Mouse (Mus musculus) right cerebral cortex, postnatal 25 days (tissue): Measurements from ENCODE around the gene Fbxw7.

Experiments used
- DNase-seq: peaks from one replicate; pipeline ENCODE4 v3.0.0; 2022

Gene Fbxw7

GRCm38 (mm10) chr3:84906528-84906927 lies 91.5 kb downstream of the Fbxw7 start:
- no peak for DNase-seq

GRCm38 (mm10) chr3:84914284-84914683 lies 99.2 kb downstream of the Fbxw7 start:
- DNase-seq, result no peak

GRCm38 (mm10) chr3:84917903-84918679 lies 103.0 kb downstream of the Fbxw7 start:
- no peak for DNase-seq

- peak; percentile 21 for DNase-seq
Measured at GRCm38 (mm10) chr3:84921704-84922420, 106.8 kb downstream of the Fbxw7 start.

GRCm38 (mm10) chr3:84923256-84923655 lies 108.2 kb downstream of the Fbxw7 start:
- DNase-seq, result no peak

GRCm38 (mm10) chr3:84923670-84924069 lies 108.6 kb downstream of the Fbxw7 start:
- no peak for DNase-seq

GRCm38 (mm10) chr3:84925229-84925628 lies 110.2 kb downstream of the Fbxw7 start:
- no peak for DNase-seq

- no peak for DNase-seq
Measured at GRCm38 (mm10) chr3:84926140-84926539, 111.1 kb downstream of the Fbxw7 start.

GRCm38 (mm10) chr3:84927168-84927794 lies 112.2 kb downstream of the Fbxw7 start:
- no peak for DNase-seq

- no peak for DNase-seq
Measured at GRCm38 (mm10) chr3:84927901-84928300, 112.8 kb downstream of the Fbxw7 start.

GRCm38 (mm10) chr3:84929171-84929570 lies 114.1 kb downstream of the Fbxw7 start:
- no peak for DNase-seq

- no peak for DNase-seq
Measured at GRCm38 (mm10) chr3:84930683-84931082, 115.6 kb downstream of the Fbxw7 start.

GRCm38 (mm10) chr3:84935729-84936128 lies 120.7 kb downstream of the Fbxw7 start:
- DNase-seq, result no peak

- no peak for DNase-seq
Measured at GRCm38 (mm10) chr3:84936252-84936651, 121.2 kb downstream of the Fbxw7 start.

- DNase-seq, result no peak
Measured at GRCm38 (mm10) chr3:84936956-84937355, 121.9 kb downstream of the Fbxw7 start.

GRCm38 (mm10) chr3:84937360-84938355 lies 122.6 kb downstream of the Fbxw7 start:
- DNase-seq, result no peak

- no peak for DNase-seq
Measured at GRCm38 (mm10) chr3:84944933-84945332, 129.9 kb downstream of the Fbxw7 start.

GRCm38 (mm10) chr3:84946381-84946780 lies 131.3 kb downstream of the Fbxw7 start:
- no peak for DNase-seq

- DNase-seq, result no peak
Measured at GRCm38 (mm10) chr3:84949387-84949786, 134.3 kb downstream of the Fbxw7 start.

- no peak for DNase-seq
Measured at GRCm38 (mm10) chr3:84951698-84952097, 136.6 kb downstream of the Fbxw7 start.

- DNase-seq, result peak; percentile 77
Measured at GRCm38 (mm10) chr3:84952135-84952534, 137.1 kb downstream of the Fbxw7 start.

GRCm38 (mm10) chr3:84952585-84953187 lies 137.6 kb downstream of the Fbxw7 start:
- no peak for DNase-seq
